Mouse (Mus musculus): ENCODE data around the gene Smpdl3b. TPM values are rescaled to one million over a fixed set of nuclear protein-coding genes. Genes with fewer than 3 reads are reported as not detected.

Gene Smpdl3b
- polyA plus RNA-seq, 1 experiment from 2014 or later, result 0.27 TPM

- ATAC-seq (ENCODE audit: low read depth), result no peak
- H3K27me3 ChIP-seq (ENCODE audit: control insufficient read depth, insufficient read depth, low read length), result no peaks in the 10 kb centered on the region
- 94% methylated on average over 2 of the region's 2 CpGs for WGBS
- no peak overlapping the region for H3K4me2 ChIP-seq (ENCODE audit: low read depth, low read length)
- no peak overlapping the region for H3K27ac ChIP-seq (ENCODE audit: low read depth, low read length)
- H3K4me3 ChIP-seq (ENCODE audit: low read depth, low read length), result no peak overlapping the region
- H3K36me3 ChIP-seq (ENCODE audit: control insufficient read depth, insufficient read depth, low read length), result peaks cover 26% of the 10 kb centered on the region
- H3K9ac ChIP-seq (replicated peaks; ENCODE audit: low read depth, low read length), result no peak overlapping the region
- H3K9me3 ChIP-seq (ENCODE audit: control insufficient read depth, low read length), result no peaks in the 10 kb centered on the region
- no peaks in the 10 kb centered on the region for H3K4me1 ChIP-seq (ENCODE audit: control insufficient read depth, insufficient read depth, low read length)
These were observed 67.4 kb downstream of the Smpdl3b start for GRCm38 (mm10) chr4:132689634-132690033.

Other genes with a start within 250 kb of the Smpdl3b start
- gene Sesn2, start 246.8 kb downstream of the Smpdl3b start, polyA plus RNA-seq (2014; fragmentation: Nextera tagmentation; extraction: Ambion mirVana), result 5.9 and 7.3 TPM in 2 replicates
- 1,619 and 1,728 TPM in 2 replicates for gene Atpif1, start 223.6 kb downstream of the Smpdl3b start, polyA plus RNA-seq (2014; fragmentation: Nextera tagmentation; extraction: Ambion mirVana)
- gene Dnajc8, start 221.7 kb downstream of the Smpdl3b start, polyA plus RNA-seq (2014; fragmentation: Nextera tagmentation; extraction: Ambion mirVana), result 146 and 170 TPM in 2 replicates
- gene Ptafr, start 193.2 kb downstream of the Smpdl3b start, polyA plus RNA-seq (2014; fragmentation: Nextera tagmentation; extraction: Ambion mirVana), result 0.12 and 0.53 TPM in 2 replicates
- gene Eya3, start 118.3 kb downstream of the Smpdl3b start, polyA plus RNA-seq (2014; fragmentation: Nextera tagmentation; extraction: Ambion mirVana), result 10.6 and 13.2 TPM in 2 replicates
- 5.4 and 6.0 TPM in 2 replicates for gene Xkr8, start 24.7 kb downstream of the Smpdl3b start, polyA plus RNA-seq (2014; fragmentation: Nextera tagmentation; extraction: Ambion mirVana)
- gene Rpa2, start 11.1 kb upstream of the Smpdl3b start, polyA plus RNA-seq (2014; fragmentation: Nextera tagmentation; extraction: Ambion mirVana), result 33.7 and 35.0 TPM in 2 replicates
- gene Themis2, start 39.1 kb upstream of the Smpdl3b start, polyA plus RNA-seq (2014; fragmentation: Nextera tagmentation; extraction: Ambion mirVana), result 0.11 and 1.1 TPM in 2 replicates
- gene Ppp1r8, start 85.9 kb upstream of the Smpdl3b start, polyA plus RNA-seq (2014; fragmentation: Nextera tagmentation; extraction: Ambion mirVana), result 47.9 and 52.6 TPM in 2 replicates
- 167 and 171 TPM in 2 replicates for gene Stx12, start 127.3 kb upstream of the Smpdl3b start, polyA plus RNA-seq (2014; fragmentation: Nextera tagmentation; extraction: Ambion mirVana)
- 31.4 and 32.1 TPM in 2 replicates for gene Fam76a, start 165.3 kb upstream of the Smpdl3b start, polyA plus RNA-seq (2014; fragmentation: Nextera tagmentation; extraction: Ambion mirVana)
- gene Fgr, start 216.8 kb upstream of the Smpdl3b start, polyA plus RNA-seq (2014; fragmentation: Nextera tagmentation; extraction: Ambion mirVana), result not detected in 2 replicates

Data from neural tube, embryonic 14.5 days (tissue).